Mouse (Mus musculus) E14TG2a.4 (cell line): ENCODE measurements around the gene Agap1.

ENCODE experiments used
- CTCF ChIP-seq: conservative IDR thresholded peaks from 2 replicates; pipeline ENCODE4 v1.5.1; 2014; ENCODE audit warnings: low read length
- NANOG ChIP-seq: IDR thresholded peaks from 2 replicates; pipeline ENCODE4 v1.6.1; 2014; ENCODE audit warnings: borderline replicate concordance, low read length, mixed read lengths
- POU5F1 ChIP-seq: IDR thresholded peaks from 2 replicates; pipeline ENCODE4 v1.6.1; 2014; ENCODE audit warnings: low read length, borderline replicate concordance

GRCm38 (mm10) chr1:89626940-89627339, 172.3 kb downstream of the Agap1 start:
- TF ChIP-seq CTCF (no peak), NANOG (no peak), POU5F1 (no peak)
